Mouse (Mus musculus) megakaryocyte-erythroid progenitor cell, adult 5 weeks (primary cell): ENCODE results near the gene Rgs11. TPM values are rescaled to one million over a fixed set of nuclear protein-coding genes. Genes with fewer than 3 reads are reported as not detected.

ENCODE experiments used
- polyA plus RNA-seq: library from polyadenylated mRNA; stranded (reverse); fragments of >175 nt; gene quantifications from 2 replicates; pipeline ENCODE4 v1.2.3, GENCODE M21; 2012

Rgs11 gene
- polyA plus RNA-seq: 0.47 and 1.5 TPM in 2 replicates

GRCm38 (mm10) chr17:26202737-26203136 is at the start of gene Rgs11:
Rgs11 (plus strand) TSS chr17:26202951.

GRCm38 (mm10) chr17:26198892-26199291 is 3.9 kb upstream of the Rgs11 start, which contains the start of gene Pdia2:
Pdia2 (minus strand) TSS chr17:26199087.

GRCm38 (mm10) chr17:26207686-26208085 is 4.9 kb downstream of the Rgs11 start, which contains the start of gene Arhgdig:
Arhgdig (minus strand) TSS chr17:26207786.

GRCm38 (mm10) chr17:26244101-26244841 is 41.5 kb downstream of the Rgs11 start, which contains the start of gene Fam234a:
Fam234a (minus strand) TSS chr17:26244242.

GRCm38 (mm10) chr17:26252539-26253251 is 49.9 kb downstream of the Rgs11 start, which contains the start of gene Luc7l:
Luc7l (plus strand) TSS chr17:26252896.

Other genes starting within 250 kb of the Rgs11 start
- 46.0 and 55.2 TPM in 2 replicates for gene Capn15, start 217.2 kb upstream of the Rgs11 start, polyA plus RNA-seq
- gene Rab11fip3, start 133.4 kb upstream of the Rgs11 start, polyA plus RNA-seq: 5.8 and 10.9 TPM in 2 replicates
- gene Decr2, start 112.6 kb upstream of the Rgs11 start, polyA plus RNA-seq: 0.79 and 1.8 TPM in 2 replicates
- gene Nme4, start 107.3 kb upstream of the Rgs11 start, polyA plus RNA-seq: 136 and 164 TPM in 2 replicates
- 14.6 and 15.2 TPM in 2 replicates for gene Tmem8, start 89.7 kb upstream of the Rgs11 start, polyA plus RNA-seq
- gene Mrpl28, start 79.5 kb upstream of the Rgs11 start, polyA plus RNA-seq: 212 and 241 TPM in 2 replicates
- 56.6 and 71.3 TPM in 2 replicates for gene Axin1, start 64.3 kb upstream of the Rgs11 start, polyA plus RNA-seq
- 1.5 and 3.7 TPM in 2 replicates for gene Pdia2, start 3.9 kb upstream of the Rgs11 start, polyA plus RNA-seq
- 1.0 and 1.7 TPM in 2 replicates for gene Arhgdig, start 4.8 kb downstream of the Rgs11 start, polyA plus RNA-seq
- 7.4 and 7.8 TPM in 2 replicates for gene Fam234a, start 41.3 kb downstream of the Rgs11 start, polyA plus RNA-seq
- 48.4 and 62.5 TPM in 2 replicates for gene Luc7l, start 49.9 kb downstream of the Rgs11 start, polyA plus RNA-seq
- gene Neurl1b, start 211.9 kb downstream of the Rgs11 start, polyA plus RNA-seq: 2.2 and 2.3 TPM in 2 replicates